In the genomic region with DNA sequence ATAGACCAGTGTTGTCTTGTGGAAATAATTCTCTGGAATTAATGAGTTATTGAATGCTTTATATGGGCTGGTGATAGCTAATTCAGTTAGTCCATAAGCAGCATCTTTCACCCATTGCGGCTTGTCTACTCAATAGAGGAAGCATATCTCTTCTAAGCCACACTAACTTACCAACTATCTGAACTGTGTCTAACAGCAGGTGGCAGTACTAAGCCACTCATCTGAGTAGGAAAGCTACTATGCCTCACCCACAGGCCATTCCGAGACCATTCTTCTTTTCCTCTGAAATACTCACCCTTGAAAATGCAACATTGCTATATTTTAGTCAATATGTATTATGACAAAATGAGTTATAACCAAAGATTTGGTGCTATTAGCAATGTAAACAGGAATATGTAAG, we compare ENCODE assay signal across 10 mouse cellular contexts. TPM values are rescaled to one million over a fixed set of nuclear protein-coding genes. Genes with fewer than 3 reads are reported as not detected.
DNase-seq lines count a peak whose midpoint lies in the region; ATAC-seq and TF ChIP-seq lines count a peak whose summit lies in the region.
"Had no signal": no experiment of that assay in that cellular context is flagged by ENCODE, and none has a peak within 500 bp of the region (broad histone marks: within the 10 kb centered on the region; RNA-seq: fewer than 3 reads in every experiment).

No protein-coding gene starts in this region.

- 57% methylated on average over 2 of the region's 2 CpGs for WGBS in midbrain, postnatal 0 days
- WGBS in midbrain, embryonic 11.5 days = 72% methylated on average over 2 of the region's 2 CpGs

- no peaks in the 10 kb centered on the region for H3K9me3 ChIP-seq in midbrain, postnatal 0 days (ENCODE audit: low read length)
- no peaks in the 10 kb centered on the region for H3K9me3 ChIP-seq in midbrain, embryonic 11.5 days (ENCODE audit: control insufficient read depth, low read length)
- H3K9me3 ChIP-seq: midbrain, embryonic 12.5 days had no signal

- peak; percentile 93 for ATAC-seq in frontal cortex, adult (ENCODE audit: low TSS enrichment)
- ATAC-seq in midbrain, postnatal 0 days (ENCODE audit: low FRiP score) = no peak
- ATAC-seq in midbrain, embryonic 11.5 days (ENCODE audit: low FRiP score) = no peak
- ATAC-seq in megakaryocyte-erythroid progenitor cell, adult 5-6 weeks (replicated peaks; ENCODE audit: low FRiP score, low TSS enrichment, poor library complexity, severe bottlenecking) = no peak

- no peaks in the 10 kb centered on the region for H3K27me3 ChIP-seq in midbrain, postnatal 0 days (ENCODE audit: insufficient read depth, low read length)
- H3K27me3 ChIP-seq in midbrain, embryonic 11.5 days (ENCODE audit: control insufficient read depth, insufficient read depth, low read length) = no peaks in the 10 kb centered on the region
- H3K27me3 ChIP-seq: midbrain, embryonic 12.5 days had no signal

- TF ChIP-seq CTCF in midbrain, postnatal 0 days (IDR thresholded peaks at IDR 0.05) = peak; percentile 62

- H3K27ac ChIP-seq in midbrain, postnatal 0 days (ENCODE audit: low read depth, low read length) = no peak overlapping the region
- H3K27ac ChIP-seq in midbrain, embryonic 11.5 days (ENCODE audit: low read depth, low read length) = no peak overlapping the region
- H3K27ac ChIP-seq: midbrain, embryonic 12.5 days had no signal

- no peak overlapping the region for H3K4me2 ChIP-seq in midbrain, postnatal 0 days (ENCODE audit: low read depth, low read length, poor library complexity, severe bottlenecking)
- no peak overlapping the region for H3K4me2 ChIP-seq in midbrain, embryonic 11.5 days
- H3K4me2 ChIP-seq: midbrain, embryonic 12.5 days had no signal

- no peak overlapping the region for H3K9ac ChIP-seq in midbrain, postnatal 0 days (replicated peaks; ENCODE audit: low read length, poor library complexity, severe bottlenecking)
- no peak overlapping the region for H3K9ac ChIP-seq in midbrain, embryonic 11.5 days (ENCODE audit: low read length)
- H3K9ac ChIP-seq: midbrain, embryonic 12.5 days had no signal

- H3K4me1 ChIP-seq in midbrain, postnatal 0 days (ENCODE audit: insufficient read depth, low read length) = no peaks in the 10 kb centered on the region
- no peaks in the 10 kb centered on the region for H3K4me1 ChIP-seq in midbrain, embryonic 11.5 days (ENCODE audit: control insufficient read depth, insufficient read depth, low read length)
- H3K4me1 ChIP-seq: midbrain, embryonic 12.5 days had no signal

- no peak overlapping the region for H3K4me3 ChIP-seq in midbrain, postnatal 0 days (ENCODE audit: low read depth, low read length)
- no peak overlapping the region for H3K4me3 ChIP-seq in midbrain, embryonic 11.5 days (ENCODE audit: low read depth, low read length)
- H3K4me3 ChIP-seq: midbrain, embryonic 12.5 days had no signal

- no peaks in the 10 kb centered on the region for H3K36me3 ChIP-seq in midbrain, postnatal 0 days (ENCODE audit: insufficient read depth, low read length)
- no peaks in the 10 kb centered on the region for H3K36me3 ChIP-seq in midbrain, embryonic 11.5 days (ENCODE audit: control insufficient read depth, insufficient read depth, low read length)
- H3K36me3 ChIP-seq: midbrain, embryonic 12.5 days had no signal

- DNase-seq in frontal cortex, postnatal 10 days (ENCODE audit: low spot score in 2 of 2) = no peak
- DNase-seq in midbrain, postnatal 0 days (ENCODE audit: low spot score) = peak; percentile 22
- DNase-seq in midbrain, embryonic 11.5 days (ENCODE audit: low spot score, missing footprints) = no peak
- DNase-seq in embryo, embryonic 10.5 days (ENCODE audit: low spot score) = peak; percentile 32
- DNase-seq in lung, postnatal 25 days (ENCODE audit: low spot score) = peak; percentile 0
- DNase-seq in gastrocnemius, adult 8-10 months (ENCODE audit: low spot score in 2 of 2) = no peak

RNA-seq across cellular contexts. Expression of a gene that starts 27.2 kb away (rescaled TPM):
- total RNA-seq in midbrain, postnatal 0 days (2014; rRNA removed) = 31.7 and 31.8 TPM in 2 replicates
- polyA plus RNA-seq in midbrain, postnatal 0 days (2015; fragmentation: Nextera tagmentation; extraction: Ambion mirVana) = 17.1 and 22.3 TPM in 2 replicates
- 5.3 and 5.4 TPM in 2 replicates for polyA plus RNA-seq in midbrain, embryonic 11.5 days (2014; fragmentation: Nextera tagmentation; extraction: Ambion mirVana)
- total RNA-seq in gastrocnemius, adult 8-10 months (2022) = not detected
- not detected in 2 replicates for total RNA-seq in megakaryocyte-erythroid progenitor cell, adult 5-6 weeks (2014; fragmentation: Nextera tagmentation)
- not detected in 2 replicates for total RNA-seq in megakaryocyte-erythroid progenitor cell, adult 5-6 weeks (2017)

RNA-seq across cellular contexts. Expression of a gene that starts 31.4 kb away (rescaled TPM):
- total RNA-seq in midbrain, postnatal 0 days (2014; rRNA removed) = not detected in 2 replicates
- not detected in 2 replicates for polyA plus RNA-seq in midbrain, postnatal 0 days (2015; fragmentation: Nextera tagmentation; extraction: Ambion mirVana)
- polyA plus RNA-seq in midbrain, embryonic 11.5 days (2014; fragmentation: Nextera tagmentation; extraction: Ambion mirVana) = not detected in 2 replicates
- total RNA-seq in gastrocnemius, adult 8-10 months (2022) = not detected
- total RNA-seq in megakaryocyte-erythroid progenitor cell, adult 5-6 weeks (2014; fragmentation: Nextera tagmentation) = not detected in 2 replicates
- not detected in 2 replicates for total RNA-seq in megakaryocyte-erythroid progenitor cell, adult 5-6 weeks (2017)
- total RNA-seq: adrenal gland, postnatal 36 days had no signal
- polyA plus RNA-seq: midbrain, embryonic 12.5 days had no signal

Comparison
In these comparisons a context has a peak if more than half of its experiments do, and no peak if none do; other contexts are left out.
1. DNase-seq: peak in midbrain, postnatal 0 days (single experiment), embryo, embryonic 10.5 days (single experiment) and lung, postnatal 25 days (single experiment); none in frontal cortex, postnatal 10 days (0 of 2), midbrain, embryonic 11.5 days (single experiment) and gastrocnemius, adult 8-10 months (0 of 2).
2. RNA of a gene that starts 27.2 kb away (total RNA-seq): 31.7 to 31.8 TPM in midbrain, postnatal 0 days; not detected in gastrocnemius, adult 8-10 months and not detected in megakaryocyte-erythroid progenitor cell, adult 5-6 weeks; every median in the first group is over 10 times any median in the second.